Mouse (Mus musculus): ENCODE measurements around the gene Aif1. TPM values are rescaled to one million over a fixed set of nuclear protein-coding genes. Genes with fewer than 3 reads are reported as not detected.
A peak's percentile ranks its signal among the peaks of the same experiment; 100 is the strongest.

Aif1 gene
- polyA plus RNA-seq, 2 experiments, result 8.1 to 20.7 TPM

GRCm38 (mm10) chr17:35195631-35196320 lies 19.9 kb upstream of the Aif1 start:
- peak overlapping the region; percentile 43 to 44 for H3K4me3 ChIP-seq (ENCODE audit: insufficient read depth in 1 of 2, low read depth in 2 of 2, low read length in 2 of 2)

GRCm38 (mm10) chr17:35194844-35195630 lies 19.2 kb upstream of the Aif1 start:
- WGBS (ENCODE audit: insufficient replicate concordance), result 34% methylated on average over 19 of the region's 19 CpGs
- ATAC-seq (ENCODE audit: insufficient read depth), result no peak; the same call in 1 of the 2 replicates
- peaks cover 14% of the 10 kb centered on the region for H3K27me3 ChIP-seq (ENCODE audit: control insufficient read depth, insufficient read depth, low read length)
- H3K36me3 ChIP-seq (replicated peaks; ENCODE audit: control insufficient read depth, insufficient read depth, low read depth), result no peaks in the 10 kb centered on the region
- H3K9ac ChIP-seq (replicated peaks), result no peak overlapping the region
- H3K9me3 ChIP-seq (ENCODE audit: control insufficient read depth, low read length), result no peaks in the 10 kb centered on the region
- H3K4me1 ChIP-seq (replicated peaks; ENCODE audit: control insufficient read depth in 2 of 2, insufficient read depth in 2 of 2, low read length in 1 of 2), result peaks cover 0 to 10% of the 10 kb centered on the region in 2 experiments; a peak in 2 of 4 replicates
- H3K4me2 ChIP-seq (ENCODE audit: low read depth), result peak overlapping the region; percentile 65
- no peak for TF ChIP-seq CTCF (IDR thresholded peaks at IDR 0.05; ENCODE audit: low read depth)
- DNase-seq (ENCODE audit: low read depth in 3 of 3, low spot score in 3 of 3), result no peak
- H3K4me3 ChIP-seq (ENCODE audit: insufficient read depth in 1 of 2, low read depth in 2 of 2, low read length in 2 of 2), result peak overlapping the region; percentile 43 to 44
- no peak overlapping the region for H3K27ac ChIP-seq

More at GRCm38 (mm10) chr17:35195631-35196320, 19.9 kb upstream of the Aif1 start:
- no peak overlapping the region for H3K9ac ChIP-seq (replicated peaks)
- no peaks in the 10 kb centered on the region for H3K9me3 ChIP-seq (ENCODE audit: control insufficient read depth, low read length)
- DNase-seq (ENCODE audit: low read depth in 3 of 3, low spot score in 3 of 3) (no peak), ATAC-seq (ENCODE audit: insufficient read depth) (peak; percentile 71; the same call in 1 of the 2 replicates)
- peaks cover 19% of the 10 kb centered on the region for H3K27me3 ChIP-seq (ENCODE audit: control insufficient read depth, insufficient read depth, low read length)
- H3K36me3 ChIP-seq (replicated peaks; ENCODE audit: control insufficient read depth, insufficient read depth, low read depth), result no peaks in the 10 kb centered on the region
- peak overlapping the region; percentile 65 for H3K4me2 ChIP-seq (ENCODE audit: low read depth)
- TF ChIP-seq EP300 (IDR thresholded peaks at IDR 0.05; ENCODE audit: low read depth), result no peak
- TF ChIP-seq CTCF (IDR thresholded peaks at IDR 0.05; ENCODE audit: low read depth), result peak; percentile 88
- H3K4me1 ChIP-seq (replicated peaks; ENCODE audit: control insufficient read depth in 2 of 2, insufficient read depth in 2 of 2, low read length in 1 of 2), result peaks cover 0 to 11% of the 10 kb centered on the region in 2 experiments; a peak in 2 of 4 replicates
- 1% methylated on average over 66 of the region's 66 CpGs for WGBS (ENCODE audit: insufficient replicate concordance)
- H3K27ac ChIP-seq, result no peak overlapping the region

GRCm38 (mm10) chr17:35193881-35194843 lies 18.3 kb upstream of the Aif1 start, which contains the start of gene Ltb:
Ltb (plus strand) TSS chr17:35194439.
- Histone ChIP-seq H3K9ac (replicated peaks) (no peak within 1 kb of the TSS), H3K27ac (no peak within 1 kb of the TSS), H3K27me3 (ENCODE audit: control insufficient read depth, insufficient read depth, low read length) (peaks cover 14% of the 10 kb centered on the region), H3K4me2 (ENCODE audit: low read depth) (peak within 1 kb of the TSS; percentile 65), H3K4me1 (replicated peaks; ENCODE audit: control insufficient read depth in 2 of 2, insufficient read depth in 2 of 2, low read length in 1 of 2) (peaks cover 0 to 13% of the 10 kb centered on the region in 2 experiments; a peak in 2 of 4 replicates), H3K9me3 (ENCODE audit: control insufficient read depth, low read length) (no peaks in the 10 kb centered on the region), H3K36me3 (replicated peaks; ENCODE audit: control insufficient read depth, insufficient read depth, low read depth) (no peaks in the 10 kb centered on the region), H3K4me3 (ENCODE audit: insufficient read depth in 1 of 2, low read depth in 2 of 2, low read length in 2 of 2) (peak within 1 kb of the TSS in 1 of 2 experiments; percentile 43; a peak in 1 of 4 replicates)
- DNase-seq (ENCODE audit: low read depth in 3 of 3, low spot score in 3 of 3) (no peak), ATAC-seq (ENCODE audit: insufficient read depth) (no peak)
- 43% methylated on average over 28 of the region's 28 CpGs for WGBS (ENCODE audit: insufficient replicate concordance)
- TF ChIP-seq EP300 (IDR thresholded peaks at IDR 0.05; ENCODE audit: low read depth) (no peak), CTCF (IDR thresholded peaks at IDR 0.05; ENCODE audit: low read depth) (no peak)

GRCm38 (mm10) chr17:35192924-35193323 lies 17.1 kb upstream of the Aif1 start:
- Histone ChIP-seq H3K4me3 (ENCODE audit: insufficient read depth in 1 of 2, low read depth in 2 of 2, low read length in 2 of 2) (no peak overlapping the region), H3K27ac (no peak overlapping the region), H3K4me1 (replicated peaks; ENCODE audit: control insufficient read depth in 2 of 2, insufficient read depth in 2 of 2, low read length in 1 of 2) (peaks cover 0 to 13% of the 10 kb centered on the region in 2 experiments; a peak in 2 of 4 replicates), H3K27me3 (ENCODE audit: control insufficient read depth, insufficient read depth, low read length) (peaks cover 14% of the 10 kb centered on the region), H3K36me3 (replicated peaks; ENCODE audit: control insufficient read depth, insufficient read depth, low read depth) (no peaks in the 10 kb centered on the region), H3K9ac (replicated peaks) (no peak overlapping the region), H3K4me2 (ENCODE audit: low read depth) (no peak overlapping the region), H3K9me3 (ENCODE audit: control insufficient read depth, low read length) (no peaks in the 10 kb centered on the region)
- TF ChIP-seq CTCF (IDR thresholded peaks at IDR 0.05; ENCODE audit: low read depth), result no peak
- no peak for TF ChIP-seq EP300 (IDR thresholded peaks at IDR 0.05; ENCODE audit: low read depth)
- ATAC-seq (ENCODE audit: insufficient read depth), result no peak
- no peak for DNase-seq (ENCODE audit: low read depth in 3 of 3, low spot score in 3 of 3)
- WGBS (ENCODE audit: insufficient replicate concordance), result 46% methylated on average over 5 of the region's 5 CpGs
